Mouse (Mus musculus) MEL (cell line): Measurements from ENCODE around the gene Usf3. TPM values are rescaled to one million over a fixed set of nuclear protein-coding genes. Genes with fewer than 3 reads are reported as not detected.

Experiments
- DNase-seq: peaks from one replicate; pipeline ENCODE4 v3.0.0; 2011; ENCODE audit warnings: low read depth, low spot score
- H3K27ac ChIP-seq: 2 replicates; pipeline ENCODE4 v1.5.1; 2012; ENCODE audit warnings: low read depth, mild to moderate bottlenecking, control low read depth, low read length, moderate library complexity; ENCODE audit not compliant: control insufficient read depth
- H3K27me3 ChIP-seq, 2 experiments: fragments of 150-350 bp in 1 of 2; sonication (generic) in 1 of 2; 2 replicates each; pipeline ENCODE4 v1.6.1; 2012; ENCODE audit warnings: low read length in 2 of 2, mild to moderate bottlenecking in 2 of 2, improper control_type of control experiment in 1 of 2, moderate library complexity in 1 of 2; ENCODE audit not compliant: insufficient read depth in 2 of 2, control insufficient read depth in 1 of 2
- H3K36me3 ChIP-seq, 2 experiments: 2 replicates each; pipeline ENCODE4 v1.6.1; 2012 to 2014; ENCODE audit warnings: low read length in 2 of 2, improper control_type of control experiment in 1 of 2, inconsistent platforms in 1 of 2, mild to moderate bottlenecking in 1 of 2; ENCODE audit not compliant: insufficient read depth in 2 of 2, control insufficient read depth in 1 of 2
- H3K4me1 ChIP-seq, 2 experiments: fragments of 150-350 bp in 1 of 2; sonication (generic) in 1 of 2; 2 replicates each; pipeline ENCODE4 v1.6.1; 2012; ENCODE audit warnings: low read length in 2 of 2, improper control_type of control experiment in 1 of 2, mild to moderate bottlenecking in 1 of 2; ENCODE audit not compliant: insufficient read depth in 2 of 2, control insufficient read depth in 1 of 2
- H3K4me3 ChIP-seq, 2 experiments: fragments of 150-350 bp in 1 of 2; sonication (generic) in 1 of 2; 2 replicates each; pipeline ENCODE4 v1.5.1; 2012; ENCODE audit warnings: low read depth in 2 of 2, low read length in 2 of 2, mild to moderate bottlenecking in 2 of 2, moderate library complexity in 2 of 2, control low read depth in 1 of 2, improper control_type of control experiment in 1 of 2; ENCODE audit not compliant: control insufficient read depth in 1 of 2, insufficient read depth in 1 of 2
- H3K79me2 ChIP-seq: 2 replicates; pipeline ENCODE4 v1.6.1; 2012; ENCODE audit warnings: mild to moderate bottlenecking, low read length, moderate library complexity; ENCODE audit not compliant: control insufficient read depth, poor library complexity, insufficient read depth
- H3K9ac ChIP-seq: 2 replicates; pipeline ENCODE4 v1.6.1; 2012; ENCODE audit warnings: low read depth, mild to moderate bottlenecking, control low read depth, low read length, moderate library complexity; ENCODE audit not compliant: control insufficient read depth, poor library complexity, severe bottlenecking
- H3K9me3 ChIP-seq: fragments of 150-350 bp; sonication (generic); replicated peaks from 2 replicates; pipeline ENCODE4 v1.6.1; 2012; ENCODE audit warnings: mild to moderate bottlenecking, low read length, improper control_type of control experiment, moderate library complexity; ENCODE audit not compliant: insufficient read depth
- BHLHE40 ChIP-seq: IDR thresholded peaks from 2 replicates; pipeline ENCODE4 v1.6.1; 2012; ENCODE audit warnings: low read depth, mild to moderate bottlenecking, inconsistent platforms, low read length, improper control_type of control experiment, borderline replicate concordance
- CTCF ChIP-seq, 3 experiments: IDR thresholded peaks in 2 of 3; conservative IDR thresholded peaks in 1 of 3; 2 replicates each; pipeline ENCODE4 v1.5.1; 2011 to 2012; ENCODE audit warnings: low read length in 3 of 3, low read depth in 2 of 3, mild to moderate bottlenecking in 2 of 3, improper control_type of control experiment in 1 of 3, inconsistent platforms in 1 of 3, mixed read lengths in 1 of 3, moderate library complexity in 1 of 3; ENCODE audit not compliant: control insufficient read depth in 1 of 3, insufficient read depth in 1 of 3, poor library complexity in 1 of 3, severe bottlenecking in 1 of 3
- GATA1 ChIP-seq: IDR thresholded peaks from 2 replicates; pipeline ENCODE4 v1.6.1; 2011; ENCODE audit warnings: low read depth, low read length, improper control_type of control experiment
- JUND ChIP-seq: IDR thresholded peaks from 2 replicates; pipeline ENCODE4 v1.6.1; 2011; ENCODE audit warnings: low read depth, mild to moderate bottlenecking, improper control_type of control experiment, low read length
- KAT2A ChIP-seq: conservative IDR thresholded peaks from 2 replicates; pipeline ENCODE4 v1.6.1; 2012; ENCODE audit warnings: low read depth, low read length, improper control_type of control experiment, inconsistent platforms
- MAZ ChIP-seq: IDR thresholded peaks from 2 replicates; pipeline ENCODE4 v1.6.1; 2012; ENCODE audit warnings: low read depth, mild to moderate bottlenecking, inconsistent platforms, low read length, improper control_type of control experiment
- MEF2A ChIP-seq: IDR thresholded peaks from 2 replicates; pipeline ENCODE4 v1.6.1; 2014; ENCODE audit warnings: low read depth, mild to moderate bottlenecking, inconsistent platforms, low read length, improper control_type of control experiment; ENCODE audit not compliant: poor library complexity, insufficient replicate concordance, severe bottlenecking; ENCODE audit errors: extremely low read depth
- MXI1 ChIP-seq: IDR thresholded peaks from 2 replicates; pipeline ENCODE4 v1.6.1; 2011; ENCODE audit warnings: mild to moderate bottlenecking, low read depth, low read length, improper control_type of control experiment
- MYB ChIP-seq: IDR thresholded peaks from 2 replicates; pipeline ENCODE4 v1.6.1; 2011; ENCODE audit warnings: mild to moderate bottlenecking, low read depth, low read length, improper control_type of control experiment
- MYC ChIP-seq: IDR thresholded peaks from 2 replicates; pipeline ENCODE4 v1.6.1; 2011; ENCODE audit warnings: low read depth, mild to moderate bottlenecking, low read length, improper control_type of control experiment, moderate library complexity
- NELFE ChIP-seq: IDR thresholded peaks from 2 replicates; pipeline ENCODE4 v1.6.1; 2011; ENCODE audit warnings: low read depth, low read length, improper control_type of control experiment
- POLR2A ChIP-seq, 2 experiments: IDR thresholded peaks; 2 replicates each; pipeline ENCODE4 v1.6.1; 2011 to 2012; ENCODE audit warnings: low read length in 2 of 2, mild to moderate bottlenecking in 2 of 2, control low read depth in 1 of 2, improper control_type of control experiment in 1 of 2, low read depth in 1 of 2, moderate library complexity in 1 of 2; ENCODE audit not compliant: control insufficient read depth in 1 of 2, insufficient read depth in 1 of 2, poor library complexity in 1 of 2
- POLR2AphosphoS2 ChIP-seq: IDR thresholded peaks from 2 replicates; pipeline ENCODE4 v1.6.1; 2011; ENCODE audit warnings: low read length, improper control_type of control experiment
- POLR2AphosphoS5 ChIP-seq: IDR thresholded peaks from 2 replicates; pipeline ENCODE4 v1.6.1; 2012; ENCODE audit warnings: low read depth, borderline replicate concordance, mild to moderate bottlenecking, inconsistent platforms, low read length, moderate library complexity, mixed read lengths
- RCOR1 ChIP-seq: IDR thresholded peaks from 2 replicates; pipeline ENCODE4 v1.6.1; 2012; ENCODE audit warnings: low read depth, mild to moderate bottlenecking, inconsistent platforms, low read length, improper control_type of control experiment
- SIN3A ChIP-seq: IDR thresholded peaks from 2 replicates; pipeline ENCODE4 v1.6.1; 2012; ENCODE audit warnings: low read length, improper control_type of control experiment, inconsistent platforms
- SMC3 ChIP-seq: IDR thresholded peaks from 2 replicates; pipeline ENCODE4 v1.6.1; 2011; ENCODE audit warnings: low read depth, low read length, improper control_type of control experiment
- TCF12 ChIP-seq: IDR thresholded peaks from 2 replicates; pipeline ENCODE4 v1.6.1; 2014; ENCODE audit warnings: low read depth, mild to moderate bottlenecking, inconsistent platforms, low read length, improper control_type of control experiment, moderate library complexity
- USF2 ChIP-seq, 2 experiments: IDR thresholded peaks; 2 replicates each; pipeline ENCODE4 v1.6.1; 2011 to 2012; ENCODE audit warnings: improper control_type of control experiment in 2 of 2, low read length in 2 of 2, borderline replicate concordance in 1 of 2, inconsistent platforms in 1 of 2, low read depth in 1 of 2, mild to moderate bottlenecking in 1 of 2; ENCODE audit not compliant: insufficient read depth in 1 of 2
- ZNF384 ChIP-seq: IDR thresholded peaks from 2 replicates; pipeline ENCODE4 v1.6.1; 2012; ENCODE audit warnings: low read depth, mild to moderate bottlenecking, inconsistent platforms, low read length, improper control_type of control experiment
- polyA plus RNA-seq, 2 experiments: library from polyadenylated mRNA; stranded (reverse) in 1 of 2; unstranded in 1 of 2; fragments of >175 nt in 1 of 2; fragments of >200 nt in 1 of 2; gene quantifications; 2 replicates each; pipeline versions ENCODE4 v1.2.1 to v1.2.4; 2012; ENCODE audit warnings: low replicate concordance in 2 of 2, low read depth in 1 of 2; ENCODE audit not compliant: insufficient read length in 2 of 2, insufficient read depth in 1 of 2, missing spikeins in 1 of 2
- total RNA-seq: library from RNA; depleted of rRNA; stranded (reverse); fragments of 300-350 nt; gene quantifications from 2 replicates; pipeline ENCODE4 v1.2.3, GENCODE M21; 2012

Gene Usf3
- total and polyA plus RNA-seq, 3 experiments: 3.4 to 89.6 (median 11.0) TPM

DNA sequence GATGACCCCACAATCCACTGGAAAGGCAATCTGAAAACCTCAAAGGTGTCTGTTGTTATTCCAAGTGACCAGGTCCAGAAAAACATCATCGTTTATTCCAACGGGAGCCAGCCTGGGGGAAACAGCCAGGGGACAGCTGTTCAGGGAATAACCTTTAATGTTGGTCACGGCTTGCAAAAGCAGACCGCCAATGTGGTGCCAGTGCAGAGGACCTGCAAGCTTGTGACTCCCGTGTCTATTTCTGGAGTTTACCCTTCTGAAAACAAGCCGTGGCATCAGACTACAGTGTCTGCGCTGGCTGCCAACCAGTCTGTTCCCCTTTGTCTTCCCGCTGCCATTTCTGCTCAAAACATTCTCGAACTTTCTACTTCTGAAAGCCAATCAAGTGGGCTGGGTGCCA lies 42.5 kb downstream of the Usf3 start:
- H3K4me3 ChIP-seq: no peak overlapping the region
- H3K79me2 ChIP-seq: no peaks in the 10 kb centered on the region
- no peak overlapping the region for H3K9ac ChIP-seq
- TF ChIP-seq GATA1: no peak
- no peak for TF ChIP-seq MYB
- H3K9me3 ChIP-seq: no peaks in the 10 kb centered on the region
- no peaks in the 10 kb centered on the region for H3K27me3 ChIP-seq
- H3K27ac ChIP-seq: no peak overlapping the region
- peaks cover 0 to 1% of the 10 kb centered on the region in 2 experiments; a peak in 1 of 4 replicates for H3K36me3 ChIP-seq
- no peak for DNase-seq
- no peaks in the 10 kb centered on the region for H3K4me1 ChIP-seq

DNA sequence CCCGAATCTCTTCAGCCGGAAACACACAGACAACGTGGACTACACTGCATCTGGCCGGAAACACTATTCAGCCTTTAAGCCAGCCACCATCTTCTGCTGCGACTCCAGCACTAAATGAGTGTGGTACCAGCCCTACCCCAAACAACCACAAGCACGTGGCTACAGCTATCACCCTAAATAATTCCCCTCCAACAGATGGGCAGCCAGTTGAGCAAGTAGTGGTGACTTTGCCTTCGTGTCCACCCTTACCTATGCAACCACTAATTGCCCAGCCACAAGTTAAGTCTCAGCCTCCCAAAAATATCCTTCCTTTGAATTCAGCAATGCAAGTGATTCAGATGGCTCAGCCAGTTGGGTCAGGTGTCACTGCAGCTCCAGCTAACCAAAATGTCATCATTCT lies 43.4 kb downstream of the Usf3 start:
- H3K36me3 ChIP-seq: peaks cover 0 to 1% of the 10 kb centered on the region in 2 experiments; a peak in 1 of 4 replicates
- TF ChIP-seq KAT2A: no peak
- TF ChIP-seq POLR2AphosphoS5: no peak
- no peak for TF ChIP-seq MXI1
- TF ChIP-seq CTCF (IDR thresholded peaks at IDR 0.05 in 2 of 3, conservative IDR thresholded peaks at IDR 0.05 in 1 of 3; ENCODE audit: control insufficient read depth in 1 of 3, insufficient read depth in 1 of 3, low read depth in 2 of 3, low read length in 3 of 3, poor library complexity in 1 of 3, severe bottlenecking in 1 of 3): no peak
- no peak for TF ChIP-seq BHLHE40
- TF ChIP-seq JUND: no peak
- no peak for TF ChIP-seq RCOR1
- no peak for TF ChIP-seq ZNF384
- no peak for TF ChIP-seq MAZ
- TF ChIP-seq MEF2A: no peak
- no peak for TF ChIP-seq TCF12
- TF ChIP-seq SIN3A: no peak
- no peak for TF ChIP-seq MYC
- no peak for TF ChIP-seq POLR2AphosphoS2
- TF ChIP-seq USF2 (IDR thresholded peaks at IDR 0.05; ENCODE audit: borderline replicate concordance in 1 of 2, insufficient read depth in 1 of 2, low read depth in 1 of 2, low read length in 2 of 2): no peak
- TF ChIP-seq POLR2A (IDR thresholded peaks at IDR 0.05; ENCODE audit: control insufficient read depth in 1 of 2, insufficient read depth in 1 of 2, low read depth in 1 of 2, low read length in 2 of 2, poor library complexity in 1 of 2): no peak
- TF ChIP-seq NELFE: no peak
- TF ChIP-seq SMC3: no peak
- no peak overlapping the region for H3K9ac ChIP-seq
- no peaks in the 10 kb centered on the region for H3K4me1 ChIP-seq
- H3K9me3 ChIP-seq: no peaks in the 10 kb centered on the region
- no peak overlapping the region for H3K27ac ChIP-seq
- H3K79me2 ChIP-seq: no peaks in the 10 kb centered on the region
- DNase-seq: no peak
- H3K27me3 ChIP-seq: no peaks in the 10 kb centered on the region
- H3K4me3 ChIP-seq: no peak overlapping the region
